18 mouse cellular contexts compared by ENCODE assay signal in the genomic region with DNA sequence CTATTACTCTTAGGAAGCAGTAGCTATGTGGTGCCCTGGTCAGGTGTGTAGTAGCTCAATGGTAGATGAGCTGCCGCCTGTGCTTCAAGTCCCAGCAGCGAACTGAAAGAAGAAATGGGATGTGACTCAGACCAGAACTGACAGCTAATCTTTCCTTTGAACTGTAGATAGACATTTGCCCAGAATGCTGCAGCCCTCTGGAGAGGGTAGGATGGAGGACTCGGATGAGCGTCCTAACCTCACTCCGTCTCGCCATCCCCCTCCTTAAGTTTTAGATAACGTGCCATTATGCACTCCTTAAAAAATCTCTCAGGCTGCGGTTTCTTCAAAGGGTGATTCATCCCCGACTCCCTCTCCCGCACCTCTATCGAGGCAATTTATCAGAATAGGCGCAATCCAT. TPM values are rescaled to one million over a fixed set of nuclear protein-coding genes. Genes with fewer than 3 reads are reported as not detected.
"Had no signal": no experiment of that assay in that cellular context is flagged by ENCODE, and none has a peak within 500 bp of the region (broad histone marks: within the 10 kb centered on the region; RNA-seq: fewer than 3 reads in every experiment).

No protein-coding gene starts in this region.

- H3K4me2 ChIP-seq: neural tube, embryonic 15.5 days; stomach, embryonic 15.5 days had no signal

- H3K9ac ChIP-seq: neural tube, embryonic 15.5 days; stomach, embryonic 15.5 days had no signal

- H3K9me3 ChIP-seq: midbrain, embryonic 10.5 days; neural tube, embryonic 15.5 days; stomach, embryonic 15.5 days had no signal

- ATAC-seq: lung, postnatal 0 days had no signal

- H3K27ac ChIP-seq: midbrain, embryonic 10.5 days; neural tube, embryonic 15.5 days; stomach, embryonic 15.5 days had no signal

- H3K4me3 ChIP-seq: midbrain, embryonic 10.5 days; myocyte; neural tube, embryonic 15.5 days; stomach, embryonic 15.5 days had no signal

- H3K27me3 ChIP-seq: neural tube, embryonic 15.5 days; stomach, embryonic 15.5 days had no signal

- DNase-seq: kidney, adult 18-20 months; kidney, postnatal 14 days; left cerebral cortex, postnatal 4 days; lung, adult 18-20 months; lung, postnatal 4 days; midbrain, embryonic 14.5 days; retina, postnatal 1 day; right cerebral cortex, postnatal 4 days; spleen, adult 18-20 months; thymus, adult 2 months; thymus, postnatal 36 days had no signal

RNA-seq across cellular contexts. Expression of gene Gm49510, which starts 20.4 kb away (rescaled TPM):
- total RNA-seq: left cerebral cortex, postnatal 10 days; left cerebral cortex, postnatal 4 days had no signal
- polyA plus RNA-seq: midbrain, embryonic 10.5 days; midbrain, embryonic 14.5 days; neural tube, embryonic 15.5 days; testis, adult 2 months had no signal
